Mouse (Mus musculus): ENCODE measurements around the gene Pgap2.

DNA sequence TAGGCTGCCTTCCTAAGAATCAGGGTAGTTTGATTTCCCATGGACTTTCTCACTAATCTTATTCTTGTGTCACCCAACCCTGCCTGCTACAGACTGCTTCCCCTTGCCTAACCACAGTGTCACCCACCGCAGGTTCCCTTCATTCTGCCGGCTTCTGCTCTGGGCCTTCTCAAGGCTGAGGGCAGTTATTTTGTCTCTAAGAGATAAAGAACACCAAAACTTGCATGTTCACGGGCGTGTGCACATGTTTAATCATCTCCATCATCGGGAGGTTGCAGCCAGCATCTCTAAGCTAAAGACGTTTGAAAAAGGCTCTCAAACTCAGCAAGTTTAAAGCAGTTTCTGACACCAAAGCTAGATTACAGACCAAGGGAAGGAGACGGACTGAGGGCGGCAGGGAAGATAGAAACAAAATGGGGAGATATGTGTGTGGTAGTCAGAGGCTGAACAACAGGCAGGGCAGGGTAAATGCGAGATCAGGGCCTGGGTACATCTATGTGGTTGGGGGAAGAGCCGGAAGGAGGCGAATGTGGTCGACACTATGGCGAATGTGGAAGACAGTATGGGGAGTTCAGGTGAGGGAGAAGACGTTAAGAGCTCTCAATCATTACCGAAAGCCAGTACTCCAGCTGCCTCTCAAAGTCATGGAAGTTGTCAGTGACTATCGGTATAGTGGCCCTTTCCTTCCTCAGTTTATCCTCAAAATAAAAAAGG, 38.8 kb downstream of the Pgap2 start:
- no peak for TF ChIP-seq CTCF (conservative IDR thresholded peaks at IDR 0.05 in 1 of 2, IDR thresholded peaks at IDR 0.05 in 1 of 2; ENCODE audit: low read depth in 2 of 2, low read length in 2 of 2)
- TF ChIP-seq POLR2AphosphoS2 (IDR thresholded peaks at IDR 0.05; ENCODE audit: low read depth, low read length) = no peak
- TF ChIP-seq ZKSCAN1 (IDR thresholded peaks at IDR 0.05; ENCODE audit: borderline replicate concordance, low read depth, low read length) = no peak
- TF ChIP-seq SMC3 (IDR thresholded peaks at IDR 0.05; ENCODE audit: low read depth, low read length) = no peak
- no peak for TF ChIP-seq EP300 (IDR thresholded peaks at IDR 0.05; ENCODE audit: low read length)
